Mouse (Mus musculus): Measurements from ENCODE around the gene Bbx.

- TF ChIP-seq ELF1 (IDR thresholded peaks at IDR 0.05; ENCODE audit: low read depth, low read length) (no peak), ZKSCAN1 (IDR thresholded peaks at IDR 0.05; ENCODE audit: low read depth, low read length) (no peak), CTCF (IDR thresholded peaks at IDR 0.05 in 2 of 3, conservative IDR thresholded peaks at IDR 0.05 in 1 of 3; ENCODE audit: control insufficient read depth in 1 of 3, insufficient read depth in 1 of 3, low read depth in 2 of 3, low read length in 3 of 3, poor library complexity in 1 of 3, severe bottlenecking in 1 of 3) (no peak), EP300 (IDR thresholded peaks at IDR 0.05; ENCODE audit: low read depth in 1 of 2, low read length in 2 of 2) (no peak), TBP (IDR thresholded peaks at IDR 0.05; ENCODE audit: low read depth, low read length) (no peak)
Observed at GRCm38 (mm10) chr16:50481892-50482291, 49.7 kb upstream of the Bbx start.

Measured in MEL (cell line).